Mouse (Mus musculus): ENCODE data around the gene Zdhhc9. TPM values are rescaled to one million over a fixed set of nuclear protein-coding genes. Genes with fewer than 3 reads are reported as not detected.

Gene Zdhhc9
- 1.7 and 2.6 TPM in 2 replicates for polyA plus RNA-seq (2015; fragmentation: Nextera tagmentation; extraction: Ambion mirVana)

GRCm38 (mm10) chrX:48208519-48209185 is at the start of gene Zdhhc9:
Gene Zdhhc9 (minus strand): TSS chrX:48208878.

GRCm38 (mm10) chrX:48256468-48257007 is 47.9 kb upstream of the Zdhhc9 start, which contains the start of gene Utp14a:
Gene Utp14a (plus strand): TSS chrX:48256862.

DNA sequence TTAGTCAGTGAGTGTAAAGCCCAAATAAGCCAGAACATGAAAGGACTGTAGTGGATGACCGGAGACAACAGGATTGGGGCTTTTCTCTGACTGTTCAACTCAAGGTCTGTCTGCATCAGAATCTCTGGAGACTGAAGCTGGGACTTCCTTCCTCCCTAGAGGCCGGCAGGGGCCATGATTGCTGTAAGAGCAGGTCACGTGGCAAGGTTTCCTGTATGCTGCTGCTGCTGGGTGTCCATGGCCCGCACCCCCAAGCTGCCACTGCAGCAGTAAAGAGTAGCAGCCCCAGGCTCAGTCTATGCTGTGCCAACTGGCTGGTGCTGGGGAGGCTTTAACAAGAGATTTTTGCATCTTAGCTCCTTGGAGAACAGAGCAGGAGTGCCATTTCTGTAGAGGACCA is 62.4 kb downstream of the Zdhhc9 start, which contains the start of gene Sash3:
Sash3 (plus strand) TSS at position 175 of the 400 bp plus-strand sequence.

Other genes with a start within 250 kb of the Zdhhc9 start
- gene Apln, start 174.0 kb downstream of the Zdhhc9 start, polyA plus RNA-seq (2015; fragmentation: Nextera tagmentation; extraction: Ambion mirVana): 1.2 and 2.5 TPM in 2 replicates
- 1.3 and 1.8 TPM in 2 replicates for gene Xpnpep2, start 100.2 kb downstream of the Zdhhc9 start, polyA plus RNA-seq (2015; fragmentation: Nextera tagmentation; extraction: Ambion mirVana)
- 2.3 and 2.7 TPM in 2 replicates for gene Sash3, start 62.4 kb downstream of the Zdhhc9 start, polyA plus RNA-seq (2015; fragmentation: Nextera tagmentation; extraction: Ambion mirVana)
- 8.5 and 9.6 TPM in 2 replicates for gene Utp14a, start 48.0 kb upstream of the Zdhhc9 start, polyA plus RNA-seq (2015; fragmentation: Nextera tagmentation; extraction: Ambion mirVana)
- 1.9 and 2.5 TPM in 2 replicates for gene Bcorl1, start 132.5 kb upstream of the Zdhhc9 start, polyA plus RNA-seq (2015; fragmentation: Nextera tagmentation; extraction: Ambion mirVana)